Mouse (Mus musculus) cerebellum, postnatal 36 days (tissue): ENCODE data around the gene Morn1.

Experiments used
- DNase-seq, 2 experiments: peaks; one replicate each; pipeline ENCODE4 v3.0.0; 2021 to 2022; ENCODE audit warnings: mixed read lengths in 2 of 2

Gene Morn1

GRCm38 (mm10) chr4:155120583-155120982 is 34.2 kb downstream of the Morn1 start:
- no peak for DNase-seq

DNA sequence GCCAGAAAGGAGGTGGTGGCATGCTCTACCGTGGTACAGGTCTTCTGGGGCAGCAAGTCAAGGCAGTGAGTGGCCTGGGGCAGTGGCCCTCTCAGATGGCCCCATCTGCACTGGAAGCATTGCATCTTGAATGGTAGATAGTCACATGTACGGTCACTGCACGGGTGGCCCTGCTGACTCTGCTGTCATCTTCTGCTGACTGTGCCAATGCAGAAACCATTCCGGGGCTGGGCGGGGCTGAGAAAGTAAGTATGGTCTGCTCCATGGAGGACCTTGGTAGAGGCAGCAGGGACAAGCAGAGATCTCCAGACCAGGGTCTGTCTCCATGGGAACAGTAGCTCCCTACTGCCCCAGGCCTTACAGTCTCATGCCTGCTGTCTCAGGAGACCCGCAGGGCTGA is 34.8 kb downstream of the Morn1 start:
- DNase-seq = no peak

- no peak for DNase-seq
These were observed 35.6 kb downstream of the Morn1 start for GRCm38 (mm10) chr4:155121915-155122443.

GRCm38 (mm10) chr4:155122444-155123040 is 36.2 kb downstream of the Morn1 start:
- DNase-seq = peak; percentile 58 to 62

DNA sequence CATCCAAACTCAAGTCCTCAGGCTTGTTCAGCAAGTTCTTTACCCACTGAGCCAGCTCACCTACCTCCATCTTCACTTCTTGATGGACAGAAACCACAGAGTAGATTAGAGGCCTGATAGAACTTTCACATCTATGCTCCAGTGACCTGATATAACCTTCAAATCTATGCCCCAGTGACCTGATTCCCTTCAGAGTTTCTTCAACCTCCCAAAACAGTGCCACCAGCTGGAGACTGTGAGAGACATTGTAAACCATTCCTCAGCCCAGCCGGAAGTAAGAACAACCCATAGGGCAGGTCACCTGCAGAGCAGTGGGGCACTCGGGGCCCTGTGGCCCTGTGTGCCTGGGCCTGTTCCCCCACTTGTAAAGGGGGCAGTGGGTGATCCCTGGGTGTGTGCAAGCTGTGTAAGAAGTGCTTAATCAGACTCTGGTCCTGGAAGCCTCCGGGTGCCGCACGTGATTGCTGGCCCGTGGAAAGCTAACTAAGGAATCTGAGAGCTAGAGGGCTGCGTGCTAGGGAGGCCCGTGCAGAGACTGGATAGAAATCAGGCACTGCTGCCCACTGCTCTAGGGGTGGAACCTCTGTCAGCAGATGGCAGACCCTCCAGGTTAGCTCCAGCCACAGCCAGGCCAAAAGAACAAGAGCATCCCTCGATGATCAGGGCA is 37.6 kb downstream of the Morn1 start:
- DNase-seq = no peak

- DNase-seq = no peak
These were observed 38.9 kb downstream of the Morn1 start for GRCm38 (mm10) chr4:155125310-155125709.

DNA sequence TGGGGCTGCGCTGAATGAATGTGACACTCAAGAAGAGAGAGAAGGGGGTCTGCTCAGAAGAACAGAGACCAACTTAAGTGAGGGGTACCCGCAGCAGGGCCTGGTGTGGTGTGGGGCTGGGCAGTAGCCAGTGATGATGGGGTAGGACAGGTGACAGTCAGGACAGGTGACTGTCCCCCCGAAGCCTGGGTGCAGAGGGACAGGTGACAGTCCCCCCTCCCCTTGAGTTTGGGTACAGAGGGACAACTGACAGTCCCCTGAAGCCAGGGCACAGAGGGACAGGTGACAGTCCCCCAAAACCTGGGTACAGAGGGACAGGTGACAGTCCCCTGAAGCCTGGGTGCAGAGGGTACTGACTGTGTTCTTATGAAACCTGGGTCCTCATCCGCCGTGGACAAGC is 39.8 kb downstream of the Morn1 start:
- DNase-seq = no peak

GRCm38 (mm10) chr4:155126602-155127372 is 40.4 kb downstream of the Morn1 start:
- no peak for DNase-seq

- DNase-seq = no peak
These were observed 42.0 kb downstream of the Morn1 start for GRCm38 (mm10) chr4:155128411-155128810.

GRCm38 (mm10) chr4:155129132-155129917 is 42.9 kb downstream of the Morn1 start:
- DNase-seq = peak in 1 of 2 experiments; percentile 35

DNA sequence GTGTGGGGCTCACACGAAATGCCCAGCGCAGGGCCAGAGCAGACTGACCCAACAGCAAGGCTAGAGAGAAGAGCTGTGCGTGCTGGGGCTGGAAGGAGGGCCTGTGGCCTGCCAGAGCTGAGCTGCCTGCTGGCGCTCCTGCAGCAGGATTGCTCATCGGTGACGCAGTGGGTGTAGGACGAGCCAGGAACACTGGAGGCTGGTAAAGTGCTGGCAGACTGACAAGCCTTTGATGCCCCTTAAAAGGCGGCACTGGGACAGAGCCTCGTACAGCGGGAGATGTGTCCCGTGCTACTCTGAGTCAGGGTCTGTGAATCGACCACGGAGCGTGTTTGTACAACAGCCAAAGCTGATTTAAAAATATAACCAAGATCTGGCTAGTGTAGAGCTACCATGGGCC is 43.6 kb downstream of the Morn1 start:
- DNase-seq = peak; percentile 75 to 83

- DNase-seq = no peak
These were observed 44.2 kb downstream of the Morn1 start for GRCm38 (mm10) chr4:155130616-155131015.

GRCm38 (mm10) chr4:155133188-155133587 is 46.8 kb downstream of the Morn1 start:
- DNase-seq = no peak

DNA sequence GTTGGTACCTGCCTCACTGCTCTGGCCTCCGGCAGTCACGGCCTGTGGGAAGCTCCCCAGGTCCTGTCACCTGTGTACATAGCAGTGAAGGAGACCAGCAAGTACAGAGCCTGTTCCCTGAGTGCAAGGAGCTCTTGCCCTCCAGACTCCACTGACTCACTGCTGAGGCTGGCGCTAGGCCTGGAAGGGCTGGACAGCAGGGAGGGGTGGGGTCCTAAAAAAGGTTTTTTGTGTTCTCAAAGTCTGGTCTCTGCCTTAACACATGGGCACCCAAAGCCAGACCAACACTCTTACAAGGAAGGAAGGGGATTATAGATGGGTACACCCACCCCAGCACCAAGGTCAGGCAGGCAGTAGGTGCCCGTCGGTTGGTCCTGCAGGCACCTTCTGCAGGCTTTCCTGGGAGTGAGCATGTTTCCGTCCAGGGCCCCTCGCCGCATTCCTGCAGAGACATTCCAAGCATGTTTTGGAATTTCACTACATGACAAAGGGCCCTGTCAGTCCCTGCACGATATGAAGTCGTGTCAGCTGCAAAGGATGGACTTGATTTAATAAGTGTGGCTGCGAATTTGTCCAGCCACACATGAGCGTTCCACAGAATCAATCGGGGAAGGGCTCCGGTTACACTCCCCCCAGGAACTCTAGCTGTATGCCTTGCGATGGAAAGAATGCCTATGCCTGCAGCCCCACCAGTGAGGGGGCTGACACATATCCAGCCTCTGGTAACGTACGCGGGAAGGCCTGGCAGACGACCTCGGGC is 47.5 kb downstream of the Morn1 start:
- DNase-seq = no peak

DNA sequence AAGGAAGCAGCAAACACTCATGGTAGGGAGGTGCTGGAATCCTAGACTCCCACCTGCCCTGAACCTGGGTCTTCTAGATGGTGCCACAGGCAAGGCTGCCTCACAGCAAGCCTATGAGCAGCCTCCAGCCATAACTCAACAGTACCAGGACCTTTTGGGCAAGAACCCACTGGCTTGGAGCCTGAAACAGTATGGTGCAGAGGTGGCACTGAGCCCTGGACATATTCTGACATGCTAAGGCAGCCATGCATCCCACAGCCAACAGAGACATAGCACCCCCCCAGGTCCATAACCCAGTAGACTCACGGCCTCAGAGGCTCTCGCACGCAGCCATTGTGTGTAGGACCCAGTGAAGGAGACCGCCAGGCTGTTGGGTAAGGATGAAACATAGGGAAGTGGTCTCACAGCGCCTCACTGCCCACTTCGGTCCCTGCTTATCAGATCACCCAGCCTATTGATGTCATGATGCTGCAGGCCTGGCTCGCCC is 48.4 kb downstream of the Morn1 start:
- no peak for DNase-seq

DNA sequence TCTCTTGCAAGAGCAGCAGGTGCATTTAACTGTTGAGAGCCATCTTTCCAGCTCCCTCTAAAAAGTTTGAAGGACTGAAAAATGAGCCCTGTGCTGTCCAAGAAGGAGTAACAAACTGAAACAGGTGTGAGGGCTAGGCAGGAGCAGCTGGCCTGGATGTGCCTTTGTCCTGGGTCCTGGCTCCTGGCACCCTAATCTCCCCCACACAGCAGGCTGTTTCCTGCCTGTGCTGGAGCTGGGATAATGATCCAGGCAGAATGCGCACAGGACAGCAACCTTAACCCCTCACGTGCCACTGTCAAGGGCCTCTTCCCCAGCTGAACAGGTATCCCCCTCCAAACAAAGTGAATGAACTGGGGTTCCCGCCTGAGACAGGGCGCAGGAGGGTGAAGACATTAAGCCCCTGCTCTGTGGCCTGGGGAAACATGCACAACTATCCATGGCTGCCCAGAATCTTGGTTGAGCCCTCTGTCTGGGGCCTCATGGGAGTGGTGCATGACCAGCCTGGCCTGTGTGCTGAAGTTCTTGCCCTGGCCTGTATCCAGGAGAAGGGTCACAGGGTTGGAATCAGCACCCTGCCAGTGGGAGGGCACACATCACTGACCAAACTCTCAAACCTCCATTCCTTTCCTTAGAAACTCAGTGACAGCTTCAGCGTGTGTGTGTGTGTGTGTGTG is 49.7 kb downstream of the Morn1 start:
- DNase-seq = no peak

GRCm38 (mm10) chr4:155137891-155138290 is 51.5 kb downstream of the Morn1 start:
- peak; percentile 55 to 57 for DNase-seq

DNA sequence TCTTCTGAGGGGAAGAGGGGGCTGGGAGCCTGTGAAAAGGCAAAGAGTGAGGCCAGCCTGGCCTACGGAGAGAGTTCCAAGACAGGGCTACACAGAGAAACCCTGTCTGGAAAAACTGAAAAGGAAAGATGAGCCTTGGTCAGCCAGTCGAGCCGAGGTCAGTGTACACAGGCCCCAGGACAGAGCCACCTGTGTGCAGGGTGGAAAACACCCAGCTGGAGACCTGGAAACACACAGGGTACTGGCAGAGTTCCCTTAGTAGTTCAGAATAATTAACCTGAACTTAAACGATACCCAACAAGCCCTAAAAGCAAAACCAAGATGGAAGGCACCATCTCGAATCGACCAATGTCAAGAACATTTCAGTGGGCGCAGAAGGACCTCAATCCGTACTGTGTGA is 52.1 kb downstream of the Morn1 start:
- no peak for DNase-seq

DNA sequence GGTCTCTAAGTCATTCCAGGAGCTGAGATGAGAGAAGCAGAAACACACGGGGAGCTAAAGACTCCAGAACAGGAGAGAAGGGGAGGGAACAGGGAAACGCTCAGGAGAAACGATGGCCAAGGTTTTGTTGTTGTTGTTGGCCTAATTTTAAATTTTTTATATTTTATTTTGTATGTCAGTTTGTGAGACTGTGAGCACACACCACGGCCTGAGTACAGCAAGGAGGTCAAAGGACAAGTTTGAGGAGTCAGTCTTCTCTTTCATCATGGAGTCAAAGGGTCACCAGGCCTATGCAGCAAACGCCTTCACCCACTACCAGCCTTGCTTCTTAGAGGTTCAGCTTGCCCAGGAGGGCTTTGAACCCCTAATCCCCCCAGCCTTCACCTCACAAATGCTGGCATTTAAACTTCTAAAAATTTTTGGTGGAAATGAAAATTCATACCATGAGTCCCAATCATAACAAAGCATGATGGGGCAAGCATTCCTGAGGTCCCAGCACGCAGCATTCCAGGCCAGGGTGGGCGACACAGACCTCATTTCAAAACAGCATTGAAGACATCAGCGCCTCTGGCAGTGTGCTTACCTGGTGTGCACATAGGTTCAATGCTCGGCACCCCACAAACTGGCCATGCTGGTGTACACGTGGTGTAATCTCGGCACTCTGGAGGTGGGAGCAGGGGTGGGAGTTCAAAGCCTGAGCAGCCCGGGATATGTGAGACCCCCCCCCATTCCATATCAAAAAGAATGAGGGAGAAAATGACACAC is 53.1 kb downstream of the Morn1 start:
- no peak for DNase-seq

- DNase-seq = no peak
These were observed 53.8 kb downstream of the Morn1 start for GRCm38 (mm10) chr4:155140150-155140549.
